Mouse (Mus musculus) bone marrow macrophage, adult 2 months (primary cell): ENCODE measurements at regions not wholly inside any gene's neighbourhood (a gene's known extent, or its start where the extent isn't known, plus 50 kb on each side); places are given as distances from the start of the nearest gene placed in this dataset.

Experiments used
- CTCF ChIP-seq: IDR thresholded peaks from 2 replicates; pipeline ENCODE4 v1.5.1; 2012; ENCODE audit warnings: low read depth, mild to moderate bottlenecking, low read length, moderate library complexity
- POLR2A ChIP-seq: IDR thresholded peaks from 2 replicates; pipeline ENCODE4 v1.6.1; 2012; ENCODE audit warnings: mild to moderate bottlenecking, low read depth, low read length, borderline replicate concordance

DNA sequence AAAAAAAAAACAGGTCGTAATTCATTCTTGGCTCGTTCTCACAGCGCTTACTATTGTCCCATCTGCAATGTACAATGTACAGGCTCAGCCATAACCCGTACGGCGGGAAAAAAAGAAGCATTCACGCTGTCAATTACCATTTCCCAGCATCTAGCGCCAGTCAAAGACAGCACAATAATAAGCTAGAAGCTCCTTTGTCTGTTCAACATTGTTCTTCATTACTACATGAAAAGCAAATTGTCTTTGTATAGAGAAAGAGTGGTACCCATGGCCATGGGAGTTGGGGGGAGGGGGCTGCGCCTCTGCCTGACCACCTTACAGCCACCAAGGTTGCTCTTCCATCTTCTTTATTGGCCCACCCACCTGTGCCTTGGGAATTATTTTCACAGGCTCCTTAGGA lies 99.7 kb upstream of the Id4 start:
- TF ChIP-seq CTCF (no peak), POLR2A (no peak)
